8 mouse cellular contexts compared by ENCODE assay signal in genomic region chr5:52742112-52742813, GRCm38 (mm10). TPM values are rescaled to one million over a fixed set of nuclear protein-coding genes. Genes with fewer than 3 reads are reported as not detected.
DNase-seq lines count a peak whose midpoint lies in the region; ATAC-seq and TF ChIP-seq lines count a peak whose summit lies in the region.

No protein-coding gene starts in this region.

- H3K4me1 ChIP-seq in liver, embryonic 13.5 days (replicated peaks), result peaks cover 29% of the 10 kb centered on the region
- H3K4me1 ChIP-seq in thymus, adult 2 months (replicated peaks; ENCODE audit: control insufficient read depth, insufficient read depth, low read length), result peaks cover 2% of the 10 kb centered on the region; the same call in 1 of the 2 replicates

- no peaks in the 10 kb centered on the region for H3K27me3 ChIP-seq in liver, embryonic 13.5 days
- H3K27me3 ChIP-seq in thymus, adult 2 months (ENCODE audit: control insufficient read depth, insufficient read depth, low read length), result no peaks in the 10 kb centered on the region

- 4% methylated on average over 17 of the region's 17 CpGs for WGBS in liver, embryonic 13.5 days (ENCODE audit: insufficient replicate concordance)
- WGBS in thymus, adult 2 months, result 3% methylated on average over 17 of the region's 17 CpGs

- no peaks in the 10 kb centered on the region for H3K36me3 ChIP-seq in liver, embryonic 13.5 days
- no peaks in the 10 kb centered on the region for H3K36me3 ChIP-seq in thymus, adult 2 months (ENCODE audit: control insufficient read depth, insufficient read depth, low read length)

- peak overlapping the region; percentile 90 for H3K27ac ChIP-seq in liver, embryonic 13.5 days
- H3K27ac ChIP-seq in thymus, adult 2 months (ENCODE audit: control insufficient read depth, insufficient read depth, low read length), result no peak overlapping the region

- peak overlapping the region; percentile 94 for H3K9ac ChIP-seq in liver, embryonic 13.5 days

- peak overlapping the region; percentile 84 for H3K4me2 ChIP-seq in liver, embryonic 13.5 days

- no peak for TF ChIP-seq CTCF in thymus, adult 2 months (IDR thresholded peaks at IDR 0.05; ENCODE audit: borderline replicate concordance, control insufficient read depth, extremely low read depth, insufficient read depth, low read length, poor library complexity)

- H3K9me3 ChIP-seq in liver, embryonic 13.5 days (replicated peaks), result no peaks in the 10 kb centered on the region

- DNase-seq in right cerebral cortex, postnatal 4 days, result peak; percentile 10
- DNase-seq in right cerebral cortex, postnatal 36 days (ENCODE audit: low spot score in 2 of 2), result no peak
- DNase-seq in c-Kit-positive CD71-positive TER-119-negative erythroid progenitor cells, embryonic 14.5 days (ENCODE audit: low read depth), result peak; percentile 58
- peak; percentile 12 for DNase-seq in gonadal fat pad, adult 2 months (ENCODE audit: low read depth)
- peak; percentile 53 for DNase-seq in liver, embryonic 13.5 days
- peak; percentile 41 for DNase-seq in thymus, adult 2 months

- H3K4me3 ChIP-seq in liver, embryonic 13.5 days (replicated peaks), result peak overlapping the region; percentile 93
- peak overlapping the region; percentile 93 for H3K4me3 ChIP-seq in thymus, adult 2 months (ENCODE audit: control insufficient read depth, insufficient read depth, low read length)

- ATAC-seq in inflammation-experienced regulatory T-cells, adult 6 months, result peak; percentile 80
- ATAC-seq in liver, embryonic 13.5 days (ENCODE audit: low read depth), result peak; percentile 48
- peak; percentile 62 for ATAC-seq in monocyte, adult 5-6 weeks (replicated peaks; ENCODE audit: insufficient number of reproducible peaks, low FRiP score, low TSS enrichment, poor library complexity, severe bottlenecking)

- no peak for TF ChIP-seq POLR2A in thymus, adult 2 months (IDR thresholded peaks at IDR 0.05; ENCODE audit: control insufficient read depth, extremely low read depth, insufficient read depth, low read length, poor library complexity)

RNA-seq across cellular contexts. Expression of gene Pi4k2b, which starts 0.9 kb away (rescaled TPM):
- 7.1 and 8.0 TPM in 2 replicates for polyA plus RNA-seq in gonadal fat pad, adult 2 months (2012; rRNA removed)
- 1 to 10 TPM in 2 of 3 experiments, under 1 TPM in 1; 0.79 to 2.3 (median 1.3) TPM for polyA plus RNA-seq in inflammation-experienced regulatory T-cells, adult 6 months (2017; shearing (Covaris generic))
- polyA plus RNA-seq in liver, embryonic 13.5 days (2015; fragmentation: Nextera tagmentation; extraction: Ambion mirVana), result 16.5 and 19.6 TPM in 2 replicates
- total RNA-seq in monocyte, adult 5-6 weeks (2017), result 10.7 to 27.5 TPM (median 22.0 TPM) in 3 replicates
- polyA plus RNA-seq in thymus, adult 2 months (2012; rRNA removed), result 5.8 and 12.1 TPM in 2 replicates

RNA-seq across cellular contexts. Expression of gene Zcchc4, which starts 32.9 kb away (rescaled TPM):
- 5.1 and 5.8 TPM in 2 replicates for polyA plus RNA-seq in gonadal fat pad, adult 2 months (2012; rRNA removed)
- polyA plus RNA-seq in inflammation-experienced regulatory T-cells, adult 6 months (2017; shearing (Covaris generic)), result 10 to 100 TPM; 14.8 to 15.4 (median 15.3) TPM
- 7.8 and 9.2 TPM in 2 replicates for polyA plus RNA-seq in liver, embryonic 13.5 days (2015; fragmentation: Nextera tagmentation; extraction: Ambion mirVana)
- 7.8 to 21.0 TPM (median 10.4 TPM) in 3 replicates for total RNA-seq in monocyte, adult 5-6 weeks (2017)
- polyA plus RNA-seq in thymus, adult 2 months (2012; rRNA removed), result 9.5 and 10.2 TPM in 2 replicates

Comparison
In these comparisons a context has a peak if more than half of its experiments do, and no peak if none do; other contexts are left out.
1. DNase-seq: peak in right cerebral cortex, postnatal 4 days (single experiment), c-Kit-positive CD71-positive TER-119-negative erythroid progenitor cells, embryonic 14.5 days (single experiment), gonadal fat pad, adult 2 months (single experiment), liver, embryonic 13.5 days (single experiment) and thymus, adult 2 months (single experiment); none in right cerebral cortex, postnatal 36 days (0 of 2).
2. Peak in every context shown above with its lines, with median percentiles within 50 percentile points of each other: ATAC-seq.